Mouse (Mus musculus) liver (tissue): ENCODE data around the gene Selenoi.

Experiments
- DNase-seq: peaks from one replicate; pipeline ENCODE4 v3.0.0-alpha.2; 2020; ENCODE audit warnings: mixed read lengths

The Selenoi gene

DNA sequence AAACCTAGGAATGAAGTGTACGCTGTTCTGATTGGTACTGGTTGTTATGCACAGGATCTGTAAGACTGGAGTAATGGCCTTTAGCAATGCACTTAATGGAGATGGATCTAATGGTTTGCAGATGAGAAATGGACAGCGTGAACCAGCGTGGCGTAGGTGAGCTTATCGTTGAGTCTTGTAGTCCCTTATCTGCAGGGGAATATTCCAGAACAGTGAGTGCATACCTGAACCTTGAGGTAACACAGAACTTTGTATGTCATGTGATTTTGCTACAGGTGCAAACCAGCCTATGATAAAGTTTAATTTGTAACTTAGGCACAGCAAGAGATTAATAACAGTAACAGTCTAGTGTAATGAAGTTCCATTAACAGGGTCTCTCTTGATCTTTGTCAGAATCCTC, 6.2 kb downstream of the Selenoi start:
- DNase-seq = no peak

DNA sequence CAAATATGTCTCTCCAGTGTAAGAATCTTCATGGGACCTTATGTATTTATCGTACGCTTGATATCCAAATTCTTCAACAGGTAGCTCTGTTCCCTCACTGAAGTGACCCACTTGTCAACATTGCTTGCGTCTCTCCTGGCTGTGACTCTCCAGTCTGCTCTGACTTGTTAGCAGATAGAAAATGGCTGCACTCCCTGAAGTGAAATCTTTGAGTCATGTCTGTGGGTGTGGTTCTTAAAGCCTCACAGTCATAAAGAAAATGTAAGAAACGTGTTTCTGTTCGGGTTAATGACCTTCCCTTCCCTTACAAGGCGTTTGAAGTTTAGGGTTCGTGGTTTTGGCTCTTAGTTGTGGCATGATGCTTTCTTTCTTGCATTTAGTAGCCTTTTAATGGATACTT, 8.2 kb downstream of the Selenoi start:
- no peak for DNase-seq

DNA sequence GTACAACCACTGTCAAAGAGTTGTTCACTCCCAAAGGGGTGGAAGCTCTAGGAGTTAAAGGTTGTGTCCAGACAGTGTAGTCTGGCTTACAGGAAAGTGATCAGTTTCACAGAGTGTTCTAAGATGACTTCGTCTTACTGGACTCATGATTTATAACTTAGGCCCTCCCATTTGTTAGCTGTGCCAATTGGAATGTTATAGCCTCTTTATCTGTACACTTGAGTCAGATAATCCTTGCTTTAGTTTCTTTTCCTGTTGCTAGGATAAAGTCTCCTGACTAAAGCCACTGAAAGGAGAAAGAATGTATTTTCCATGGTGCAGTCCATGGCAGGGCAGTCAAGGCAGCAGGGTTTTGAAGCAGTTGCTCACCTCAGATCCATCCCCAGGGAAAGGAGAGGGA, 10.0 kb downstream of the Selenoi start:
- DNase-seq = no peak

DNA sequence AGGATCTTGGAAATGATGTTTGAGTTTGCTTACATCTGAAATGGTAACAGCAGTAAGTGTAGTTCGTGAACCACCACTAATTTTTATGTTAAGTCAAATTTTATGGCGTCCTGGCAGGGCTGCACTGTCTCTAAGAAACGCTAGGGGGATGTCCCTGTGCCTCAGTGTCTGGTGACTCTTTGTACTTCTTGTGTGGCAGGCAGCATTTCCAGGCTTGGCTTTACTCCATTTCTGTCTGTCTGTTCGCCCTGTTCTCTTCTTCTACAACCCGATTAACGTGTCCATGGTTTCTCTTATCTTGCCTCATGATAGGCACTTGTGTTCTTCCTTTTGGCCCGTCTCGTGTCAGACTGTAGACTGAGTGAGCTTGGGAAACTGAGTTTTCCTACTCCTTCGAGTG, 11.4 kb downstream of the Selenoi start:
- DNase-seq = no peak

DNA sequence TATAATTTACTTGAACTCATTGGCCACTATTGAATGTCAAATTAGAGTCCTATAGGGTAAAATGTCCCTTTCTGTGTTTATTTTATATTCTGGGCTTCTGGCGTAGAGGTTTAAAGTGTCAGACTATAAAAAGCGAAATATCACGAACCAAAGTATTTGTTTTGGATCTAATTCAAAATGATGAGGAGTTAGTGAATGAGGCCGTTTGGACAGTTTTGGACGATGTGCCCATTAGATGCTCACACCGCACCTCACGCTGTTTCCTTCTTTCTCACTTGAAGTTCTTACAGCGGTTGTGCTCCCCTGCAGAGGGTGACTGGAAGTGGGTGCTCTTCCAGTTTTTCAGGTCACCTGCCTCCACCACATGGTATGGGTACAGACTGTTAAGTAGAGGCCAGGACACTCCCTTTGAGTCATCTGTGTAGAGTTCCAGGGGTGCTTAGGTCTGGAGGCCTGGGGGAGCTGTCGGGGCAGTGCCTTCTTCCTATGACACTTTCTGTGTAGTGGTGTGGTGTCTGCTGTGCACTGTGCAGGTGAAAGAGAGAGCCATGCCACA, 13.6 kb downstream of the Selenoi start:
- DNase-seq = no peak

DNA sequence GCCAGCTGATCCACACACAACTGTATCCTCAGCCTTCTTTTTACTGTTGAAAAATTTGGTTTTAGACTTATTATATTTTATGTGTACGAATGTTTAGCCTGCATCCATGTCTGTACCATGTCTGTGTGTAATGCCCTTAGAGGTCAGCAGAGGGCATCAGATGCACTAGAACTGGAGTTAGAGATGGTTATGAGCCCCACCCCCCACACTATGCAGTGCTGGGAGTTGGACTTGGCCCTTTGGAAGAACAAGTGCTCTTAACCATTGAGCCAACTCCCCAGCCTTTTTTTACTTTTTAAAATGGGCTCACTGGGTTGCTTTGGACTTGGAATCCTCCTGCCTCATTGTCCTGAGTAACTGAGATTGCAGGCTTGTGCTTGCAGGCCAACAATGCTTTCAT, 15.3 kb downstream of the Selenoi start:
- peak; percentile 25 for DNase-seq

DNA sequence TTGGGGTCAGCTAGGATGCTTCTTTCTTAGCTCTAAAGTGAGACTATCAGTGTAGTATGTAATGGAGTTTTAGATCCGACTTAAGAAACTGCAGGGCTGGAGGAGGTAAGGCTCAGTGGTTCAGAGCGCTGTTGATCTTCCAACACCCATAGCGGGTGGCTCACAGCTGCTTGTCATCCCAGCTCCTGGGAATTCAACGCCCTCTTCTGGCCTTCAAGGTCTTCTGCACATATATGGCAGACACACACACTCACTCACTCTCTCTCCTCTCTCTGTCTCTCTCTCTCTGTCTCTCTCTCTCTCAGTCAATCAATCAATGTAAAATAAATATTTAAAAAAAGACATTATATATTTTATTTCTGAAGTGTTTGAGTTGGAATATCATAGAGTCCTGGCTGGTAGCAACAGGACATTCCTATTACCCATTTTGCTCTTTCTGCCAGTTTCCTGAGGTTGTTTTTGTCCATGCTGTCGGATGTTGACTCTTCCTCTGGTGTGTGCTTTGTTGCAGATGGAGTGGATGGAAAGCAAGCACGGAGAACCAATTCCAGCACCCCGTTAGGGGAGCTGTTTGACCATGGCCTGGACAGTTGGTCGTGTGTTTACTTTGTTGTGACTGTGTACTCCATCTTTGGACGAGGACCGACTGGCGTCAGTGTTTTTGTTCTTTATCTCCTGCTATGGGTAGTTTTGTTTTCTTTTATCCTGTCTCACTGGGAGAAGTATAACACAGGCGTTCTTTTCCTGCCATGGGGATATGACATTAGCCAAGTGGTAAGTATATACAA, 23.4 kb downstream of the Selenoi start:
- no peak for DNase-seq

DNA sequence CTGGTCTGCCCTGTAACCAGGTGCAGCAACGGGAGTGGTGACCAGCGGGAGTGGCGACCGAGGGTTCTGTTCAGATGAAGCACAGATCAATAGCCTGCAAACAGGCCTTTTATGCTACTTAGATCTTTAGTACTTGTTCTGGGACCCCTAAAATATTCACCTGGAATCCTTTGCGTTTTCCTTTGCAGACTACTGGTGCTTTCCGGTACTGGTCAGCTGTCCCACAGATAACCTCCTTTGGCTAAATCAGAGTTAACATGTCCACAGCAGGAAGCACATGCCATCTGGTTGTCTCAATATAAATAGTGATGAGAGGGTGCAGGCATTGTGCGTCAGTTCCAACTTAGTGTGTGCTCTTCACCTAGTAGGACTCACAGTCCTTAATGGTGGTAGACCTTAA, 26.4 kb downstream of the Selenoi start:
- DNase-seq = no peak

DNA sequence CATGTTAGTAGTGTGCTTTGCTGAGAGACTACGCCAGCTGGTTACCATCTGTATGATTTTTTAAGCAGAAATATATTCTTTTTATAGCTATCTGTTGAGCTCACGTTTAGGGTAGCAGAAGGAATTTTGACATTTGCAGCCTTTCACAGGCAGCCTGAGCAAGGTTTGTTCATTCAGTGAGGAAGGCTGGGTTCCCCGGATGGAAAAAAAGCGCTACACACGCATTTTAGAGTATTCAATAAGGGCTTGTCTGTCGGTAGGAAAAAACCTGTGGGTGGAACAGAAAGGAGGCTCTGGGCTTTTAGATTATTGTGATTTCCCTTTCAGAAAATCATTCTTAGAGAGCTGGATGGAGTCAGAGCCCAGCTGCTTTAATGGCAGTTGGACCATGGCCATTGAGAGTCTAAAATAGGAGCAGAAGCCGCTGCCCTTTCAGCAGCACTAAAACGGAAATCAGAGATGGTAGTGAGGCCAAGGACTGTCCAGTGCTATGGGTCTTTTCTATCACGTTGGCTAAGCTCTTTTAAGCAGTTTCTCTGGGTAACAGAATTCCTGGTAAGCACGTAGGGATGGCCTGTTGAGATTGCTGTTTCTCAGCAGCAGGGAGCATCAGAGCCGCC, 38.3 kb downstream of the Selenoi start:
- DNase-seq = no peak

DNA sequence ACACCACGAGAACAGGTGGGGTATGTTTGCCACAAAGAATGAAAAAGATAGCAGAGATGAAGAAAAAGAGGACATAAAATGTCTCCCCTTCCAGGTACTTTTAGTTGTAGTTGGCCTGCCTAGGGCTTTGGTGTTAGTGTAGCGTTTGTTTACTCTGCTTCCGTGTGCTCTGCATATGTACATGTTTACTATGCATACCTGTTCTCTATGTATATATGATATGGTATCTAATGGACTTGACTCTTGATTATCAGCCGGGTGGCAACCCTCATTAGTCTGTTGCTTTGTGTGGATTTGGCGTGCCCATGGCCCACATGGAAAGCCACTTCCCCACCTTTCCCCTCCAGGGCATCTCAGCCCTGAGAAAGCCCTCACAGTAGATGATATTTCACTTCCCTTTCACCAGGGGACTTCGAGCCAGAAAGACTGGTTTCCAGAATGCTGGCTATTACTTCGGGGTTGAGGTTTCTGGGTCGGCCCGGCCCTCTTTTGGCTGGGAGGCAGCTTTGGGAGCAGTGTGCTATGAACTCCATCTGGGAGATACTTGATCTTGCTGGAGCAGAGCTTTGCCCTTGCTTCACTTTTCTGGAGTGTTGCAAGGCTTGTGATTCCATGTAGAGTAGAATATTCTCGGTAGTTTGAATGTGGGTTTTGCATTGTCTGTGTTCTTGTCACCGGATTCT, 39.4 kb downstream of the Selenoi start:
- DNase-seq = no peak

DNA sequence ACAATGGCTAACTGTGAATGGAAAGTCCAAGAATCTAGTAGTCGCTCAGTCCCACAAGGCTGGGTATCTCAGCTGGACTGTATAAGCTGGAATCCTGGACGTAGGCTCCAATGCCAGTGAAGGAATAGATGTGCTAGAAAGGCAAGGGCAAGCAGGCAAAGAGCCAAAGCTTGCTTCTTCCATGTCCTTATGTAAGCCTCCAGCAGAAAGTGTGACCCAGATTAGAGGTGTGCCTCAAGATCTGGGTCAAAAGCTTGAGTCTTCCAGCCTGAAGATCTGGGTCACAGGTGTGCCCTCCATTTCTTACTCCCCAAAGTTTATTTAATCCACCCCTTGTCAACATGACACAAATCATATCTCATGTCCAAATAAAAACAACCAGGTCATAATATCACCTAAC, 44.0 kb downstream of the Selenoi start:
- no peak for DNase-seq

DNA sequence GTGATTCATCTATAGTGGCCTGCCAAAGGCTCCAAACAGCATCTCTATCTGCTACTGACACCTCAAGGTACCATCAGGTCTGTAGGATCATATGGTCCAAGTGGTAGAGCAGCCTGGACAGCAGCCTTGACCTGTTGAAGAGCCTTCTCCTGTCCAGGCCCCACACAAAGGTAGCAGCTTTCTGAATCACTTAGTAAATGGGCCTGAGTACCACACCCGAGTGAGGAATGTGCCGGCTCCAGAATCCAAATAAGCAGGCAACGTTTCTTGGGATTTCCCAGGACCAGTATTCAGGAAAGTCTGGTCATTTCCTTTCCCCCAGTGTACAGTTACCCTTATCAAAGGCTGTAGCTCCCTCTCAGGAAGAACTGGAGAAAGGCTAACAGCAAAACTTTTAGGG, 46.6 kb downstream of the Selenoi start:
- no peak for DNase-seq

DNA sequence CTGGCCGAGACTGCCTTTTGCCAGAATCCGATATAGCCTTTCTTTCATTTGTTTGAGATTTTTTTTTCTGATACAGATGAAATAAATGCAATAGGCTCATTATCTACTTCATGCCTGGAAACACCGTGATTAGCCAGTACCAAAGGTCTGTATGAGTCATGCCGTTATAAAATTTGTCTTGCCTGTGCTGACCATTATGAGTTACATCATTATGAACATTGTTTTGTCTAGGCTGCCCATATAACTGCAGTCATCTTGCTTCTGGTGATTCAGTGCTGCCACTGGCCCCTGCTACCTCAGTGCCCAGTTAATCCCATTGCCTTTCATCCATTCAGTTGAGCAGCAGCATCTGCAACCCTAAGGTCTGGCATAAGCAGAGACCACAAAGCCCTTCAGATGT, 47.1 kb downstream of the Selenoi start:
- no peak for DNase-seq

DNA sequence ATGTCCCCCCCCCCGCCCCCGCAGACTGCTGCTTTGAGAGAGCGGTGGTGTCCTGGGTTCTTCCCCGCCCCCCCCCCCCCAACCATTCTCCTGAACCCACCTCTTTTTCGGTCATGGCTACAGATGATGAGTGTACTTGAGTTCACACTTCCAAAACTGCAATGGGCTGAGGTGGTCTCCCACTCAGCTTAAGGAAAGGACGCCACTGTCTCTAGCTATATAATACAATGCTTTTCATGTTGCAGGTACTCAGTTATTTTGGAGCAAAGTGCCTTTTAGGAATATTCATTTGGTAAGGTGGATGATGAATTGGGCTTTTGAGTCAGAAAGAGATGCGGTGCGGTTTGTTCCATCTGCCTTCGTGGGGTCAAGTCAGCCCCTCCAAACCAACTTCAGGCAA, 48.5 kb downstream of the Selenoi start:
- DNase-seq = no peak

DNA sequence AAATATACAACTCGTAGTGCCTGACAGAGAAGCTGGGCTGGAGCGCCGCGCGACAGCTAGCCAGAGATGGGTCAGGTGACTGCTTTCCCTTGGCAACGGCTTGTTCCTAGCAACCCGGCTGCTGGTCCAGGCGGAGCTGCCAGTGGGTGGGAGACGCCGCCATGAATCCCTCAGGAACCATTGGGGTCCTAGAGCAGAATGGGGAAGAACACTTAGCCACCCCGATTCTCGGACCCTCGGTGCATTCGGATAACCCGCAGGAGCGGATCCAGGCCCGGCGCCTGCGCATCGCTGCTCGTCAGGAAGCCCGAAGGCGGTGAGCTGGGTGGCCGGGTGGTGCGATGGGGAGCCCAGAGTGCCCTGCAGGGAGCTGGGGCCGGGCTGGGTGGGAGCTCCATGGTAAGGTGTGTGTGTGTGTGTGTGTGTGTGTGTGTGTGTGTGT, 48.9 kb downstream of the Selenoi start, which contains the start of gene Drc1:
Gene Drc1, plus strand, starts transcription at position 98 of the 442 bp plus-strand sequence.
- peak; percentile 19 for DNase-seq

DNA sequence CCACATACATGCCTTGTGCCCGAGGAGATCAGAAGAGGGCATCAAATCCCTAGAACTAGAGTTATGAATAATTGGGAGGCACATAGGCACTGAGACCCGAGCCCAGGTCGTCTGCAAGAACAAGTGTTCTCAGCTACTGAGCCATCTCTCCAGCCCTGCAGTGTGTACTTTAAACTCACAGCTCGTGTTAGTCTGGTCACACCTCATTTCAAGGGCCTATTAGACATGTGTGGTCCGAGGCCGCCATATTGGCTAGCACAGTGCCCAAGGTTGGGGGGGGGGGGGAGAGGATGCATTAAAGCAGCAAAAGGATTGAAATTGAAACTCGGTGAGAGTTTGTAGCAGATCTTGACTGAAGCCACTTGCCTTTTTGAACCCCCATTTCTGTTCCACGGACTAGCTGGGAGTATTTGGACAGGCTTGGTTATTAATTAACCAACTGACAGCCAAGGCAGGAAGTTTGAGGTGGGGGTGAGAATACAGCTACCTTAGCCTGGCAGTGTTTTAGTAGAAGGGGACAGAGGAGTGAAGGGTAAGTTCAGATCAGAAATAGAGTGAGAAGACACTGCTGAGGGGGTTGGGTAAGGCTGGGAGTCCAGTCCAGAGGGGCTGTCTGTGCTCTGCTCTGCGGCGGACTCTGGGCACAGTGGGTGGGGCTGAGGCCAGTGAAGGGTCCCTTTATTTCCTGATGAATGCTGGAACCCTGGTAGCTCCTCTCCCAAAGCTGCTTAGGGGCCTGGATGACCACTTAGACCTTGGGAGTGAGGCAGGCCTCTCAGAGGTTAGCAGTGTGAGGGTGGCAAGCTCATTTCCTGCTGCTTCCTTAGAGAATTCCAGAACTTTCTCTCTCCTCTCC, 53.8 kb downstream of the Selenoi start:
- no peak for DNase-seq

DNA sequence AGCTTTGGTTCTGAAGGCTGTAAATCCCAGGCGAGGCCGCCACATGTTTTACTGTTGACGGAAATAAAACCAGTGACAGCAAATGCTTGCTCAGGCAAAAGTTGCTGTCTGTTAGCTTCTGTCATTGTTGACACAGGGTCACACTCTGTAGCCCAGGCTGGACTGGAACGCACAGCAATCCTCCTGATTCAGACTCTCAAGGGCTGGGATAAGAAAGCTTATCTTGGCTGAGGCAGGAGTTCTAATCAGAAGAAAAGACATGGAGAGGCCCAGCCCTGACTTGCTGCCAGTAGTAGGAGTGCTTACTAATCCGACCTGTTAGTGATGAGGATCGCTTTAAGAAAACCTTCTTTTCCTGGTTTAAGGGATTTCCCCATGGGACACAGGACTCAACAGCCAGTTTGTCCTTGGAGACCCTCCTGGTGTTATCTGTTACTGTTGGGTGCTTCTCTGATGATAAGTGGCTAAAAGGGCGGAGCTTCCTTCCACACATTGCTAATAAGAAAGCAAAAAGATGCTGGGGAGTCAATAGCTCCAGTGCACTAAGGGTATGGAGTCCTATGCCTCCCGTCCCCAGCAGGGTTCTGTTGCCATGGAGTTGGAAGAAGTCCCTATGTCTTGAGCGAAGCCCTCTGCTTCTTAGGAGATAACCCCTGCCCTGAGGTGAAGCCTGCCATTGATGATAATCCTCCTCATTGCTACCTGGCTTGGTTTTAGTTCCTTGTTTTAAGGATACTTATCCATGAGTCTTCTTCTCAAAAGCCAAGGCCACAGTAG, 54.9 kb downstream of the Selenoi start:
- peak; percentile 63 for DNase-seq
